Mouse (Mus musculus) thymus, postnatal 14 days (tissue): ENCODE measurements around the gene Tubg1.
A peak's percentile ranks its signal among the peaks of the same experiment; 100 is the strongest.
"Not testable (repeated sequence)": the region's sequence is repeated elsewhere in the genome, so short reads cannot be mapped to it uniquely, and the experiment has no call there.

Experiments
- DNase-seq: peaks from one replicate; pipeline ENCODE4 v3.0.0; 2021

Gene Tubg1

GRCm38 (mm10) chr11:101109351-101109750 is 10.4 kb upstream of the Tubg1 start:
- DNase-seq, result no peak

- no peak for DNase-seq
Measured at GRCm38 (mm10) chr11:101110708-101111107, 9.0 kb upstream of the Tubg1 start.

GRCm38 (mm10) chr11:101111178-101111577 is 8.6 kb upstream of the Tubg1 start:
- no peak for DNase-seq

GRCm38 (mm10) chr11:101112186-101112585 is 7.6 kb upstream of the Tubg1 start:
- DNase-seq, result no peak

GRCm38 (mm10) chr11:101115564-101115963 is 4.2 kb upstream of the Tubg1 start:
- DNase-seq, result no peak

- peak; percentile 14 for DNase-seq
Measured at GRCm38 (mm10) chr11:101118105-101118504, 1.6 kb upstream of the Tubg1 start.

- DNase-seq, result no peak
Measured at GRCm38 (mm10) chr11:101119131-101119760, 492 bp upstream of the Tubg1 start.

- peak; percentile 27 for DNase-seq
Measured at GRCm38 (mm10) chr11:101120545-101121188, 929 bp downstream of the Tubg1 start.

GRCm38 (mm10) chr11:101124494-101124893 is 4.8 kb downstream of the Tubg1 start:
- not testable (repeated sequence) for DNase-seq

GRCm38 (mm10) chr11:101125008-101125407 is 5.3 kb downstream of the Tubg1 start:
- DNase-seq, result not testable (repeated sequence)

- DNase-seq, result peak; percentile 27
Measured at GRCm38 (mm10) chr11:101127075-101127474, 7.3 kb downstream of the Tubg1 start.

GRCm38 (mm10) chr11:101128996-101129577 is 9.3 kb downstream of the Tubg1 start:
- no peak for DNase-seq

GRCm38 (mm10) chr11:101130056-101130756 is 10.5 kb downstream of the Tubg1 start:
- DNase-seq, result no peak

- DNase-seq, result no peak
Measured at GRCm38 (mm10) chr11:101131187-101131586, 11.4 kb downstream of the Tubg1 start.

- DNase-seq, result peak; percentile 40
Measured at GRCm38 (mm10) chr11:101131701-101132100, 12.0 kb downstream of the Tubg1 start.

- no peak for DNase-seq
Measured at GRCm38 (mm10) chr11:101133037-101133436, 13.3 kb downstream of the Tubg1 start.

GRCm38 (mm10) chr11:101134217-101134865 is 14.6 kb downstream of the Tubg1 start:
- no peak for DNase-seq

GRCm38 (mm10) chr11:101137000-101137399 is 17.3 kb downstream of the Tubg1 start:
- DNase-seq, result no peak

GRCm38 (mm10) chr11:101138536-101139181 is 18.9 kb downstream of the Tubg1 start:
- DNase-seq, result no peak

- no peak for DNase-seq
Measured at GRCm38 (mm10) chr11:101140164-101140819, 20.6 kb downstream of the Tubg1 start.

GRCm38 (mm10) chr11:101141088-101141487 is 21.4 kb downstream of the Tubg1 start:
- no peak for DNase-seq
